Mouse (Mus musculus) ovary, adult 2 months (tissue): ENCODE data around the gene Olfr622. TPM values are rescaled to one million over a fixed set of nuclear protein-coding genes. Genes with fewer than 3 reads are reported as not detected.

Experiments used
- polyA plus RNA-seq: library from polyadenylated mRNA; depleted of rRNA; stranded (reverse); fragments of >200 nt; gene quantifications from 2 replicates; pipeline ENCODE4 v1.2.3, GENCODE M21; 2012; rRNA removed

The Olfr622 gene
- polyA plus RNA-seq, result not detected in 2 replicates

DNA sequence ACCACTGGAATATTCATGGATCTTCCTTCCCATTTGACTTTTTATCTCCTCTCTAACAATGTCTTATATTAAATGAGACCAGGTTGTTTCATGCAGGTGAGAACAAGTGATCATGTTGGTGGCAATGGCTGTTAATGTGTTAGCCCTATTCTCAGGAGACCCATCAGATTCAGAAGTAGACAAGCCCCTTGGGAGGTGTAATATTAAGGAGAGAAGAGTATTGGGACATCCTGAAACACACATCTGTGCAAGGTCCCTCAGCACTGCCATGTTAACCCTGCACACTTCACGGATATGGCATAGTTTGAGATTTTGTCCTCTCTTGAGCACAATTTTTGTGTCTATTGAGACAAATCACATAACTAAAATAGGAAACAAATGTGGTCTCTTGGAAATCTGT lies at the start of gene Olfr622:
Gene Olfr622, minus strand, starts transcription at position 101 of the 400 bp plus-strand sequence.

DNA sequence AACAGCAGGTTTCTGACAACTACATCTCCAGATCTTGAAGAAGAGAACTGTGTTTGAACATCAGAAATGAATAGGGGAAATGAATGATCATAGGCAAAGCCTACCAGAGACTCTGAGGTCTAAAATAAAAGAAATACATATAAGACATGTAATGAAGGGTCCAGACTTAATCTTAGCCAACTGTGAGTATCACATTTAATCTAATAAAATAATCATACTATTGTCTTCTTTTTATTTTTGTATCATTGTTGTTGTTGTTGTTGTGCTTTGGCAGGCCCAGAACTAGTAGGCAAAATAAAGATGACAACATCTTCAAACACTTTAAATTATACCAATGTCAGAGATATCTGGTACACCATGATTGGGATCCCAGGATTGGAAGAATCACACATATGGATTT lies 39.9 kb upstream of the Olfr622 start, which contains the start of gene Olfr625-ps1:
Gene Olfr625-ps1, plus strand, starts transcription at position 301 of the 400 bp plus-strand sequence.

DNA sequence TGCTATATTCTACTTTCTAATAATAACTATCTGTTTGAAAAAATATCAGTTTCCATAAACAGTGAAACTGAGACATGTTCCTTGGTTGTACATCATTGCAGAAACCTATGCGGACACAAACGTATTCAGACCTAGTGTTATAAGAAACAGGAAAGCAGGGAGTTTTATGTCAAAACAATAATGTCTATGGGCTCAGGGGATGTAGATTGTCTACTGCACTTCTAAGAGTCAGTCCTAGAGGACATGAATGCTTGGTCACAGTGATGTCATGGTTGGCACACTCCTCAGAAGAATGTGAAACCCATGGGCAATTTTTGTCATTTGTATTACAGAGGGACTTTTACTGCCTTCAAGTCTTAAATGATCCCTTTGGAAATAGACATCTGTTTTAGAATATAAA lies 28.6 kb upstream of the Olfr622 start, which contains the start of gene Olfr624:
Gene Olfr624, minus strand, starts transcription at position 101 of the 400 bp plus-strand sequence.

GRCm38 (mm10) chr7:103663598-103663997 lies 21.1 kb upstream of the Olfr622 start, which contains the start of gene Olfr623:
Gene Olfr623, minus strand, starts transcription at chr7:103663698.

GRCm38 (mm10) chr7:103612434-103612833 lies 30.1 kb downstream of the Olfr622 start, which contains the start of gene Olfr620:
Gene Olfr620, minus strand, starts transcription at chr7:103612534.

GRCm38 (mm10) chr7:103600275-103600674 lies 42.2 kb downstream of the Olfr622 start, which contains the start of gene Olfr619:
Gene Olfr619, plus strand, starts transcription at chr7:103600575.

GRCm38 (mm10) chr7:103589803-103590202 lies 52.7 kb downstream of the Olfr622 start, which contains the start of gene Olfr618:
Gene Olfr618, plus strand, starts transcription at chr7:103590103.

Other genes with a start within 250 kb of the Olfr622 start
- gene Usp17lc, start 227.6 kb downstream of the Olfr622 start, polyA plus RNA-seq, result 0.07 TPM in 1 of 2 replicates, not detected in the other
- not detected in 2 replicates for gene Olfr605, start 197.3 kb downstream of the Olfr622 start, polyA plus RNA-seq
- gene Olfr606, start 193.7 kb downstream of the Olfr622 start, polyA plus RNA-seq, result not detected in 2 replicates
- gene Olfr607, start 178.6 kb downstream of the Olfr622 start, polyA plus RNA-seq, result not detected in 2 replicates
- gene Olfr608, start 172.8 kb downstream of the Olfr622 start, polyA plus RNA-seq, result not detected in 2 replicates
- not detected in 2 replicates for gene Olfr609, start 144.6 kb downstream of the Olfr622 start, polyA plus RNA-seq
- gene Olfr610, start 130.6 kb downstream of the Olfr622 start, polyA plus RNA-seq, result not detected in 2 replicates
- not detected in 2 replicates for gene Olfr611, start 121.9 kb downstream of the Olfr622 start, polyA plus RNA-seq
- not detected in 2 replicates for gene Olfr612, start 100.0 kb downstream of the Olfr622 start, polyA plus RNA-seq
- not detected in 2 replicates for gene Olfr613, start 94.6 kb downstream of the Olfr622 start, polyA plus RNA-seq
- gene Olfr615, start 86.6 kb downstream of the Olfr622 start, polyA plus RNA-seq, result not detected in 2 replicates
- not detected in 2 replicates for gene Olfr616, start 73.6 kb downstream of the Olfr622 start, polyA plus RNA-seq
- not detected in 2 replicates for gene Olfr617, start 69.6 kb downstream of the Olfr622 start, polyA plus RNA-seq
- gene Olfr618, start 52.6 kb downstream of the Olfr622 start, polyA plus RNA-seq, result not detected in 2 replicates
- not detected in 2 replicates for gene Olfr619, start 42.1 kb downstream of the Olfr622 start, polyA plus RNA-seq
- not detected in 2 replicates for gene Olfr620, start 30.2 kb downstream of the Olfr622 start, polyA plus RNA-seq
- not detected in 2 replicates for gene Olfr623, start 21.0 kb upstream of the Olfr622 start, polyA plus RNA-seq
- not detected in 2 replicates for gene Olfr624, start 28.5 kb upstream of the Olfr622 start, polyA plus RNA-seq
- not detected in 2 replicates for gene Olfr625-ps1, start 40.0 kb upstream of the Olfr622 start, polyA plus RNA-seq
- gene Olfr243, start 72.0 kb upstream of the Olfr622 start, polyA plus RNA-seq, result not detected in 2 replicates
- not detected in 2 replicates for gene Olfr628, start 87.7 kb upstream of the Olfr622 start, polyA plus RNA-seq
- not detected in 2 replicates for gene Olfr629, start 102.2 kb upstream of the Olfr622 start, polyA plus RNA-seq
- gene Olfr630, start 114.6 kb upstream of the Olfr622 start, polyA plus RNA-seq, result not detected in 2 replicates
- not detected in 2 replicates for gene Olfr69, start 128.9 kb upstream of the Olfr622 start, polyA plus RNA-seq
- gene Olfr68, start 137.0 kb upstream of the Olfr622 start, polyA plus RNA-seq, result not detected in 2 replicates
- gene Olfr67, start 149.1 kb upstream of the Olfr622 start, polyA plus RNA-seq, result not detected in 2 replicates
- gene Hbb-bt, start 171.3 kb upstream of the Olfr622 start, polyA plus RNA-seq, result 36.7 and 60.5 TPM in 2 replicates
- gene Hbb-bs, start 185.4 kb upstream of the Olfr622 start, polyA plus RNA-seq, result 349 and 591 TPM in 2 replicates
- not detected in 2 replicates for gene Hbb-bh2, start 197.8 kb upstream of the Olfr622 start, polyA plus RNA-seq
- gene Hbb-bh1, start 200.5 kb upstream of the Olfr622 start, polyA plus RNA-seq, result not detected in 2 replicates
- not detected in 2 replicates for gene Hbb-y, start 210.5 kb upstream of the Olfr622 start, polyA plus RNA-seq
- not detected in 2 replicates for gene Olfr66, start 243.6 kb upstream of the Olfr622 start, polyA plus RNA-seq